Mouse (Mus musculus): ENCODE data around the gene Ncapg2.
A peak's percentile ranks its signal among the peaks of the same experiment; 100 is the strongest.

Ncapg2 gene

GRCm38 (mm10) chr12:116405045-116405835, at the start of gene Ncapg2:
Ncapg2 (plus strand) TSS chr12:116405402.
- DNase-seq: peak; percentile 98

- no peak for DNase-seq
Measured at GRCm38 (mm10) chr12:116362091-116362490, 43.1 kb upstream of the Ncapg2 start.

GRCm38 (mm10) chr12:116366900-116367299, 38.3 kb upstream of the Ncapg2 start:
- DNase-seq: no peak

GRCm38 (mm10) chr12:116367346-116367745, 37.9 kb upstream of the Ncapg2 start:
- no peak for DNase-seq

GRCm38 (mm10) chr12:116368857-116369256, 36.3 kb upstream of the Ncapg2 start:
- no peak for DNase-seq

GRCm38 (mm10) chr12:116383101-116383500, 22.1 kb upstream of the Ncapg2 start:
- no peak for DNase-seq

- DNase-seq: no peak
Measured at GRCm38 (mm10) chr12:116383995-116384394, 21.2 kb upstream of the Ncapg2 start.

- DNase-seq: no peak
Measured at GRCm38 (mm10) chr12:116386802-116387201, 18.4 kb upstream of the Ncapg2 start.

- DNase-seq: no peak
Measured at GRCm38 (mm10) chr12:116389868-116390267, 15.3 kb upstream of the Ncapg2 start.

- no peak for DNase-seq
Measured at GRCm38 (mm10) chr12:116394327-116394726, 10.9 kb upstream of the Ncapg2 start.

GRCm38 (mm10) chr12:116395312-116395711, 9.9 kb upstream of the Ncapg2 start:
- DNase-seq: no peak

GRCm38 (mm10) chr12:116396072-116396695, 9.0 kb upstream of the Ncapg2 start:
- DNase-seq: no peak

- peak; percentile 13 for DNase-seq
Measured at GRCm38 (mm10) chr12:116404012-116404679, 1.1 kb upstream of the Ncapg2 start.

- no peak for DNase-seq
Measured at GRCm38 (mm10) chr12:116405836-116406155, 594 bp downstream of the Ncapg2 start.

- DNase-seq: no peak
Measured at GRCm38 (mm10) chr12:116407883-116408282, 2.7 kb downstream of the Ncapg2 start.

- no peak for DNase-seq
Measured at GRCm38 (mm10) chr12:116414941-116415340, 9.7 kb downstream of the Ncapg2 start.

GRCm38 (mm10) chr12:116416514-116416913, 11.3 kb downstream of the Ncapg2 start:
- no peak for DNase-seq

GRCm38 (mm10) chr12:116421656-116422055, 16.5 kb downstream of the Ncapg2 start:
- no peak for DNase-seq

GRCm38 (mm10) chr12:116425392-116425791, 20.2 kb downstream of the Ncapg2 start:
- DNase-seq: no peak

- no peak for DNase-seq
Measured at GRCm38 (mm10) chr12:116433742-116434141, 28.5 kb downstream of the Ncapg2 start.

GRCm38 (mm10) chr12:116435232-116435631, 30.0 kb downstream of the Ncapg2 start:
- DNase-seq: no peak

- DNase-seq: no peak
Measured at GRCm38 (mm10) chr12:116436125-116436524, 30.9 kb downstream of the Ncapg2 start.

GRCm38 (mm10) chr12:116438591-116438990, 33.4 kb downstream of the Ncapg2 start:
- no peak for DNase-seq

- DNase-seq: no peak
Measured at GRCm38 (mm10) chr12:116442184-116442583, 37.0 kb downstream of the Ncapg2 start.
